Mouse (Mus musculus): ENCODE data around the gene Abca17.

DNA sequence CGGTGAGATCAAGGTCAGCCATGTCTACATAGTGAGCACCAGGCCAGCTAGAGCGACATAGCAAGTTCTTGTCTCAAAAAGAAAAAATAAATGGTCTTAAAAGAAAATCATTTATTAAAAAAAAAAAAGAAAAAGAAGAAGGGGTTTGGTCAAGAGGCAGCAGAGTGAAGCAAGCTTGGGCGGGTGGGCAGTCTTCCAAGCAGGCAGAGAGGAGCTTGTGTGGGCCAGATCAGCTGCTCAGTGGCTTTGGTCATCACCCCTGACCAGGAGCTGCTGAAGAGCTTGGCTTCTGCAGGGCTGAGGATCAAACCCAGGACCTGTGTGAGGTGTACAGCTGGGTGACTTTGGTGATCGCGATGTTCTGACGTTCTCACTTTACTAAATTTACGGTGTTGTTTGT is 43.6 kb upstream of the Abca17 start:
- TF ChIP-seq CTCF (IDR thresholded peaks at IDR 0.05; ENCODE audit: low read depth) (no peak), EP300 (IDR thresholded peaks at IDR 0.05; ENCODE audit: low read depth) (no peak)

Data from liver, postnatal 0 days (tissue).